Mouse (Mus musculus) ovary, adult 18-20 months (tissue): ENCODE measurements at regions not wholly inside any gene's neighbourhood (a gene's known extent, or its start where the extent isn't known, plus 50 kb on each side); places are given as distances from the start of the nearest gene placed in this dataset.

Experiments used
- DNase-seq: peaks from one replicate; pipeline ENCODE4 v3.0.0; 2022; ENCODE audit warnings: low spot score, mixed read lengths

DNA sequence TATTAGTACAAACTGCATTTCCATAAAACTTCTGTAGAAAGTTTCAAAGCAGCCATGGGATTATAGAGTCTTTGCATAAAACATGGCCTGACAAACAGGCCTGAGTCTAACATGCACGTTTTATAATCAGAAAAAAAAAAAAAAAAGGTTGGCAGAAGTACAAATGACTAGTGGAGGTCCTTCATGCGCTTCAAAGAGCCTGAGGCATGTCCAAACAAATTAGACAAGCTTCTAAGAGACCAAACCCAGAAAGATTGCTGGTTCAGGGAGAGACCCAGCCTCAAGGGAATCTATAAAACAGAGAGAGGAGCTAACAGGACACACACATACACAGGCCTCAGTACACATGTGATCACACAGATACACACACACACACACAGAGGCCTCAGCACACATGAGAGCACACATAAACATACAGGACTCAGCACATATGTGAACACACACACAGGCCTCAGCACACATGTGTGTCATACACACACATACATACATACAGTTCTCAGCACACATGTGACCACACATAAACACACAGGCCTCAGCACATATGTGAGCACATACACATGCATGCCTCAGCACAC, 57.0 kb upstream of the Gnaq start:
- no peak for DNase-seq

DNA sequence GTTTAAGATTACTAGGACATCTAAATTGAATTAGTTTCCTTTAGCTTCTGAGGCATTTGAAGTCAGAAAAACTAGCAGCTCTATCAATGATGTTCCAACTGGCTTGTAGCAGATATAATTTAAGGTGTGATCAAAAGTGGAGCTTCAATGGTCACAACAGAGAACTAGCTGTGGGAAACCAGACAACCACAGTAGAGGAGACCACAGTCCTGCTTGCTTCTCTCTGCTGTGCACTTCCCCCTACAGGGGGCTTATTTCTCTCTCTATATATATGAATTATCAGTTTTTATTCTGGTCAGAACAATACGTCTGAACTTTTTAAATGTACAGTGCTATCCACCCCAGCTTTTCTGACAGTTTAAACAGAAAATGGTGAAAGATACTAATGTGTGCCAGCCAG, 57.6 kb upstream of the Gnaq start:
- no peak for DNase-seq

DNA sequence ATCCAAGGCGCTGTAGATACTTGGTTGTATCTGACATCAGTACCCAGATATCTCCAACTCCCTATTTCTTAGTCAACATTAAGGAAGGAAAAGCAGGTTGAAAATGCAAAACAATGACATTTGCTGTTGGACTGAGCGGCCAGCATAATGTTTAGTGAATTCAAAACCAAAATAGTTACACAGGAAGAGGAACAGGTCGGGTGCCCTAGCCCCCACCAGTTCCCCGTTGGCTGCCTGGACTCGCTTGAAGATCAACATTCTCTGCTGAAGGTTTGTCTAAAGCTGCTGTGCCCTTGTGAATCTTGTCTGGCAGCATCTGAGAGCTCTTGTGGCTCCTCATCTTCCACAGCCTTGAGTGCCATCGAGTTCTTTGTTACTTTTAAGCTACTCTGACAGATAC, 65.3 kb upstream of the Gnaq start:
- no peak for DNase-seq

DNA sequence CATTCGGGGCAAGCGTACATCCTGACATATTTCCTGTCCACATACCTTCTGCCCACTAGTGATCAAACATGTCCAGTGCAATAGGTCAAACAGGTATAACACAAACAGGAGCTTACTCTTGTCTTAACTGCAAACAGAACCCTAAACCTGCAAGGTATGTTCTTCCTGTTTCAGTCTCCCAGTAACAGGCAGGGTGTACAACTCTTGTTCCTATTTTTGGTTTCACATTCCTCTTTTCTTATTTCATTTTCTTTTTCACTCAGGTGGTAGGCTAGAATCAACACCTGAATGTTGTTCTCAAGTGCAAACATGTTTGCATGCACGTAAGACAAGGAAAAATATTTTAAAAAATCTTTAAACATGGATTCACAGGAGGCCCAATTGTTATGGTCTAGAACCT, 67.7 kb upstream of the Gnaq start:
- no peak for DNase-seq

DNA sequence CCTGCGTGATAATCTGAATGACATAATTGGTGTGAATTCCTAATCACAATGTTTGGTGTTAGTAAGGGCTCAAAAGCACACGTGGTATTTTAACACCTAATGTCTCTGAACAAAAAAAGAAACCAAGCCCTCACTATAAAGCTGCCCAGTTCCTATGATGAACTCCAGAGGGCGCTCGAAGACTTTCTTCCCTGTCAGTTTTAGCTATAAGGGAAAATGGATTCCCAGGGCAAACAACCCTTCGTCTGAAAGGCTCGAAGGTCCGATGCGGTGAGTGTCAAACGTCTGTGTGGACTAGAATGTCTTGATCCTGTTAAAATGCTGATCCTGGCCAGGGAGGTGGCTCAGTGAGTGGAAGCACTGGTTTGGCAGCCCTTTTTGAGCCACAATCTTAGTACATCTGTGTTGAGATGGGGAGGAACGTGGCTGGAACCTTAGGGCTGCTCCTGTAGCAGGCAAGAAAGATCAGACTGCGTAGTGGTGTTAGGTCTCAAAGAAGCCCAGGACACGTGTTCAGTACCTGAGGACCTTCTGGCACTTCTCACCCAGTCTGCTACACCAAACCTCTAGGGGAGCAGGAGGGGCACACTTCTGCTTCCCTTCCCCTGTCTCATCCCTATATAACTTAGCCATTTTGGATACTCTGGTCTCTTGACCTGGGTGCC, 68.6 kb upstream of the Gnaq start:
- peak; percentile 20 for DNase-seq

DNA sequence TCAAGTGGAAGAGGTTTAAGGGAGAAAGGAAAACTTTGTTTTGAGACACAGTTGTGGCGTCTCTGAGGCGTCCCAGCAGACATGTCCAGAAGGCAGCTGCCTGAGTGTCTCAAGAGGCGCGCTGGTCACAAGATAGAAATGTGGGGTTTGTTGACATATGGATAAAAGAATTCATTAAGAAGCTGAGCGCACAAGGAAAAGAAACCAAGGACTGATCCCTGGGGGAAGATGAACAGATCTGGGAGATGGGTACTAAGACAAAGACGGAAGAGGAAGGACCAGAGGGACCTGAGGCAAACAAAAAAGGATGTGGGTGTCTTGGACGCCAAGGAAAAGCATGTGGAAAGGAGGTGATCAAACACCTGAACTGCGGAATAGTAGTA, 69.1 kb upstream of the Gnaq start:
- DNase-seq, result no peak

DNA sequence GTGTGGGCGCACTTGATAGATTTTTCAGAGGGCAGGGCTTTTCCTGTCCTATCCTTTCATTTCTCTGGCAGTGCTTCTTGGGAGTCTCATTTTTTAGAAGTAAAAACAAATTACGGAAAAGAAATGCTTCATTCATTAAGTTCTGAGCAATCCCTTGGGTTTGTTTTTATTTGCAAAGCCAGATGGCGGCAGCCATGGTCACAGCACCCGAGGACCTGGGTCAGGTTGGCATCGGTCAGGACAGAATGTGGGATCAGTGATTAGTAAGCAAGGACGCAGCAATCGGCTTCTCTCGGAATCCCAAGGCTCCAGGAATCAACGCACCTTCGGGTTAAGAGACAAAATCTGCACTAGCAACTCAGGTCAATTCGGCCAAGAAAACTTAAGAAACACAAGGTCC, 70.8 kb upstream of the Gnaq start:
- peak; percentile 31 for DNase-seq

DNA sequence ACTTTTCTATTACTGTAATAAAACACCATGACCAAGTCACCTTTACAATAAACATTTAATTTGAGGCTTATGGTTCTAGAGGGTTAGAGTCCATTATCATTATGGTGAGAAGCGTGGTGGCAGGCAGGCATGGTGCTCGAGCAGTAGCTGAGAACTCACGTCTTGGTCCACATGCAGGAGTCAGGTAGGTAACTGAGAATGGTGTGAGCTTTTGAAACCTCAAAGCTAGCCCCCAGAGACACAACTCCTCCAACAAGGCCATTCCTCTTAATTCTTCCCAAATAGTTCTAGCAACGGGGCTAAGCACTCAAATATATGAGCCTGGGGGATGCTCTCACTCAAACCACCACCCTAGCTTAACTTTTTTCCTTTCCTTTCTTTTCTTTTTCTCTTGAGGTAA, 73.6 kb upstream of the Gnaq start:
- no peak for DNase-seq

DNA sequence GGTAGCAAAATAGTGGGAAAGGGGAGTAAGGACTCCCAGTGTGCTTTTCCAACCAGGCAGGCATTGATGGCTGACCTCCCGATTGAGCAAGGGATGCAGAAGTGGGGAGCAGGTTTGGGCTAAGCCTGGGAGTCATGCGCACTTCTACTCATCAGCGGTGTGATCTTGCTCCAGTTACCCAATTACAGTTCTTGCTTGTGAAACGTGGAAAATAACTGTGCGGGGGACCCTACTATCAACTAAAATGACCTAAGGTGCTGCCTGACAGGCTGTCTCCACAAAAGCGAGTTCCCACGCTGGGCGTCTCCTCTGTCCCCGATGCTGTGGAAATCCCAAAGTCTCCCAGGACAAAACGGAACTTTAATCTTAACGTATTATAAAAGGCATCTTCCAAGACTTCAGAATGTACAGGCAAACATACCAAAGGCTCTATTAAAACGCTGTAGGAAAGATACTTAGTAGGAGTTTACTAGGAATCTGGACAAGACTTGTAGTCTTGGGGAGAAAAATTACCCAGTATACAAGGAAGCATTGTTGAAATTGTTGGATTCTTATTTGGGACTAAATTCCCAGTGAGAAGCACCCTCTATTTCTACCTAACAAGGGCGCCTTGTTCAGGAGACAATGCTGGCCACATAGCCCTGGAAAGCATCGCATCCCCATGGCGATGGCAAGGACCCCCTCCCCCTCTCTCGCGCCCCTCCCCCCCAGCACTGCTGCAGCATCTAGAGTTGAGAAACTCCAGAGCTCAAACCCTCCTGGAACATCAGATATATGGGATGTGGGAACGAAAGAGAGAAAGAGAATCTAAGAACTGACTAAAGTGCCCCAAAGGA, 65.6 kb upstream of the Cep78 start:
- no peak for DNase-seq

DNA sequence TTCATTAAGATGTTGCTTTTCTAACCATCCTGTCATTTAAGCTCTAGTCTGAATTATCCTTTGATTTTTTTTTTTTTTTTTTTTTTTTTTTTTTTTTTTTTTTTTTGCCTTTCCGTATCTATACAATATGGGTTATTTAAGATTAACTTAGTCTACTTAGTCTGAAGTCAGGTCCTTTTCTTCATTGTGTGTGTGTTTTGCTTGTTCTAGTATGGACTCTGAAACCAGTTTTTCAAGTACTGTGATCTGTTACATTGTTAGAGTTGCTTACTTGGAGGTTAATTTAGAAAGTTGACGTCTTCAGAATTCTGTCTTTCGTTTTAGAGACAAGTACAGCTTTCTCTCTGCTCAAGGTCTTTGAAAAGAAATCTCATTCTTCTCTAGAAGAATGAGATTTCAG, 64.9 kb upstream of the Cep78 start:
- no peak for DNase-seq

DNA sequence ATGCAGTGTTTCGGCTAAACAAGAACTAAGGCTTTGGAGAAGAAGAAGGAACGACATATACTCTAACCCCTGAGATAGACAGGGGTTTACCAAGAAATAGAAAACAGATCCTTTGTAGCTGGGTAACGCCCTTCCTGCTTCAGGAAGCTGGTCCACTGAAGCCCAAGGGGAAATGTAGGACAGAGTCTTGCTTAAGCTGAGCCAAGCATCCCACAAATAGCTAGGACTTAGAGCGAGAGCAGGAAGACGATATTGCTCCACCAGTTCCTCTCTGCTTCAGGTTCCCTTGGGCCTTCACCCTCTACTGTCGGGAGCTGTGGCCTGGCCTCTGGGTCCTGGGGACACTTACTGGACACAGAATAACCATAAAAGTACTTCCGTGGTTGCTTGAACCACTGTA, 62.2 kb upstream of the Cep78 start:
- DNase-seq, result no peak

DNA sequence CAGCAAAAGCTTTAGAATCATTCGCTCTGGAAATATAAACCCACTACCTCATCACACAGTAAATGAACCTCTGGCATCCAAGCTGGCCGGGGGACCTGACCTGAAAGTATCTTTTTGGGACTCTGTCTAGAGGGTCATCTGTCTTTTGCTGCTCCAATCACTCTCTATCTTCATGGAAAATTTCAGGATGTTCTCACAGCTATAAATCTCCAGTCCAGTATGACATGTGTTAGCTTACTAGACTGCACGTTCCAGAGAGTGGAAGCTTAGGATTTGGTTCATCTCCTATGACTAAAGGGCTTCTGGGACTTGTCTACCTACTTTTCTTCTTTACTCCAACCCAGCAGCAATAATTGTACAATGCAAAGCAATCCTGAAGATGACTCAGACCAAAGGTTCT, 60.5 kb upstream of the Cep78 start:
- no peak for DNase-seq

DNA sequence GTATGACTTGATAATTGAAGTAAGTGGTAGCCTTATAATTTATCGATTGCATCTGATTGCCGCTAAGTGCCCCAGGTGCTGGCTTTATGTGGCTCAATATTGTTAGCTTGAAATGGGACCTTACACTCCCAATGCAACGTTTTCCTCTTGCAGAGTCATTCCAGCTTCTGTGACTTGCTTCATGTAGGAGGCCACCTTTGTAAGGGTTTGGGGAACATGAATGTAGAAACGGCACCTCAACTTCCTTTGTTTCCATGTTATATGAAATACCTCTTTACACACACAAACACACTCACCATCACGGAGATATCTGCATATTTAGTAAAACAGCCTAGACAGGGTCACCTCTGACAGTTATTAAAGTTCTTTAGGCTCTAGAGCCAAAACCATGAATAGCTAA, 59.4 kb upstream of the Cep78 start:
- DNase-seq, result no peak

DNA sequence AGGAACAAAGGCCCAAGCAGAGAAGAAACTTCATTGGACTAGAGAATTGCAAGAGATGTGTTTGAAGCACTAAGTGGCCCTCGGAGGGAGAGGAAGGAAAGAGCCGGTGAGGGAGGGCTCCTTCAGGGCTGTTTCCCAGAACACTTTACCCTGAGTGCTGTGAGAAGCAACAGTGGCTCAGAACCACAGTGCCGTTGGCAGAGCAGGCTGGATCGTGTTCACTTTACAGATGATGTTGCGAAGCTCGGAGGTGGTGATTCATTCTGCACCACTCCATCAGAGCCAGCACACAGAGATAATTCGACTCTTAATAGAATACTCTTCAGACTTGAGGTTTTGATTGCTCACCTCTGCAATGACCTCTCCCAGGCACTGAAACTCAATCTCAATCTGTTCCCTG, 58.2 kb upstream of the Cep78 start:
- DNase-seq, result no peak

DNA sequence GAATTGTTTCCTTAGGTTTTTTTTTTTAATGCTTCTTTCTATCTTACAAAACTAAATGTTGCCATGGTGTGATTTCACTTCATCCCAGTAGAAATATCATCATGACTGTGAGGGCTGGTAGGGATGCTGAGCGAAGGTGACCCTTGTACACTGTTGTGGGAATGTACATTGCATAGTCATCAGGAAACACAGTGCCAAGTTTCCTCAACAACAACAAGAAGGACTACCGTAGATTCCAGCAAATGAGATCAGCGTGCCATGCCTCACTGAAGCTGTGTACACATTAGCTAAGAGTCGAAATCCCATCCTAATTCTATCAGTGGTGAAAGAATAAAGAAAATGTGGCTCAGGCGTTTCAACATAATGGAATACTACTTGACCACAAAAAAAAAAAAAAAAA, 57.1 kb upstream of the Cep78 start:
- DNase-seq, result no peak

DNA sequence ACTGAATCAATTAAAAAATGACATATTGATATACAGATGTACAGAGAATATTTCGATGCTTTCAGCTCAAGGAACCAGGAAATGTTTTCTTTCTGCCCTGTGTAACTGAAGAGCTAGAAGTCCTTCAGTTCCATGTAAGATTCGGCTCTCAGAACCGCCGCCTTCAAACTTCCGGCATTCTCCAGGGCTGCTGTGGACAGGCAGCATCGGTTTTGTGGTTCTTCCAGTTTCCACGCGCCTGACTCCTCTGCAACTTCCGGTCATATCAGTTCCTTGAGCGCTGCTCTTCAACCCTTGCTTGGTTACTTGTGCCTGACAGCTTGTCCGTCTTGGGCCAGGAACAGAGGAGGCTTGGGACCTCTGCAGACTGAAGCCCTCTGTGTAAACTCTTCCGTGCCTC, 53.0 kb upstream of the Cep78 start:
- DNase-seq, result no peak
